Mouse (Mus musculus): Measurements from ENCODE around the gene Agap1.

Gene Agap1

DNA sequence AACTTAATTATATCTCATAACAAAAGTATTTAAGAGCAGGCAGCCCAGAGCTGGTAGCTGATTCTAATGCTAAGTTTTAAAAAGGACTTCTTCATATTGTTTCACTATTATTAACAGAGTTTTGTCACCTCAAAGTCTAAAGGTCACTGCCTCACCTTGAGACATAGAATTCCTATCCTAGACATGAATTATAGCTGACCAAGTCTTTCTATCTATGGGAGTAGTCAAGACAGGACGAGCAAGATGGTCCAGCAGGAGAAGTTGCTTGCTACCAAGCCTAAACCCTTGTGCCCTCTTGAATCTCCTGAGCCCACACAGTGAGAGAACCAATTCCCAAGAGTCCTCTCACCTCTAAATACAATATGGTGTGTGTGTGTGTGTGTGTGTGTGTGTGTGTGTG, 448.0 kb downstream of the Agap1 start:
- DNase-seq (ENCODE audit: low spot score), result no peak

DNA sequence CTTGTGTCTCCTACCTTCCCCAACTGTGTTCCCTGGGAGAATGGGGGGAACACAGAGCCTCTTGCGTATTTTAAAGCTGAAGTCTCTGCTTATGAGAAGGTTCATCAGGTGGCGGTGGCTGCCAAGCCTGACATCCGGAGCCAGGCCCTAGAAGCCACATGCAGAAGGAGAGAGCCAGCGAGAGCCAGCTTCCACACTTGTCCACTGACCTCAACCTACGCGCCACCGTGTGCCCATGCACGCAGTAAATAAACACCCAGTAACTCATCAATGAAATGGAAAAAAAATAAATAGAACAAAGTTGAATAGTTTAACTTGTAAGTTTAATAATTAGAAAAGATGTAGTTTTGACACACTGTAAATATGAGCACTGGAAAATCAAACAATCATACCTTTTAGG, 455.2 kb downstream of the Agap1 start:
- no peak for DNase-seq (ENCODE audit: low spot score)

GRCm38 (mm10) chr1:89912392-89912791, 457.8 kb downstream of the Agap1 start:
- DNase-seq (ENCODE audit: low spot score), result no peak

GRCm38 (mm10) chr1:89913611-89914010, 459.0 kb downstream of the Agap1 start:
- no peak for DNase-seq (ENCODE audit: low spot score)

- DNase-seq (ENCODE audit: low spot score), result no peak
These were observed 463.5 kb downstream of the Agap1 start for GRCm38 (mm10) chr1:89918111-89918510.

DNA sequence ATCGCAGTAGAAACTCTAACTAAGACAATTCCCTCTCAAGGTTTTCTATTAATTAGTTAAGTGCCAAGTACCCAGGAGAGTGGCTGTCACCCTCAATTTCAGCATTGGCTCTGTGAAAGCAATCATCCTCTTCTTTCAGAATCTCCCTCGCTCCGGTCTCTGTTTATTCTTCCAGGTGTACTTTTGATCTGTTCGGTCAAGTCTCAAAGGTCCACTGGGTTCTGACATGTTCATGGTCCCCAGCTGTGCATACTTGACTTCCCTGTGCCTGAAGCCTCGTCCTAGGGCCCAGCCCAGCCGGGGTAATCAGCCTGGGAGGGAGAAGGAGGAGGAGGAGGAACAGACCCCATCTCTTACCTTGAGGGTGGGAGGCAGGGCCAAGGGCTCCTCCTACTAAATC, 464.6 kb downstream of the Agap1 start:
- no peak for DNase-seq (ENCODE audit: low spot score)

DNA sequence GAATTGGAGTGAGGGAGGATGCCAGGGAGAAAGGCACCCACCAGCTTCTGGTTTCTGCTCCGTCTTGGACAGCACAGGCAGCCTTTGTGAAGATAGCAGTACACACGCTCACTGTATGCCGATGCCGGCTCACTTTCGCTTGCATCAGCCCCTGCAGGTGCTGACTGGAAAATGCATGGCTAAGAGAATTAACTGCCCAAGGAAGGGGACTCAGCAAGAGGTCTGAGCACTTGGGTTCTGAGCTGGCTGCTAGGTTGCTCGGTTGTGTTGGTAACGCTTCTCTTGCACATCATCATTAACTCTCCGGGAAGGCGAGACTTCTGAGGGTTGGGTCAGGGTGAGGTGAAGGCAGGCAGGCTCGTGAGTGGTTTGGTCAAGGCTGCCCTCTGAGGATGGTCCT, 467.2 kb downstream of the Agap1 start:
- DNase-seq (ENCODE audit: low spot score), result no peak

GRCm38 (mm10) chr1:89922282-89922681, 467.7 kb downstream of the Agap1 start:
- no peak for DNase-seq (ENCODE audit: low spot score)

- no peak for DNase-seq (ENCODE audit: low spot score)
These were observed 468.5 kb downstream of the Agap1 start for GRCm38 (mm10) chr1:89922883-89923641.

DNA sequence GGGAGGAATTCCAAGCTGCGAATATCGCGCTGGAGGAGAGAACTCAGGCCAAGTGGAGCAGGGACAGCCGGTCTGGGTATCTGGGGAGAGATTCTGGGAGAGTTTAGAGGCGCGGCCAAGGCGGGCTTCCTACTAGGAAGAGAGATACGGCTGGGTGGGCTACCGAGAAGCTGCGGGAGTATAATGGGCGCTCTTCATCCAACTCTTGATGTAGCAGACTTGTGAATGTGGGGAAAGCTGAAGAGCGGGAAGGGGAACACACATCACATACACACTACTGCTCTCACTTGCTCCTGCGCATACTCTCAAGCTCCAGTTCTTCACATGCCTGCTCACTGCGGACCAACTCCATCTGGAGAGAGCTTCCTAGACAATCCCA, 469.0 kb downstream of the Agap1 start:
- DNase-seq (ENCODE audit: low spot score), result no peak

DNA sequence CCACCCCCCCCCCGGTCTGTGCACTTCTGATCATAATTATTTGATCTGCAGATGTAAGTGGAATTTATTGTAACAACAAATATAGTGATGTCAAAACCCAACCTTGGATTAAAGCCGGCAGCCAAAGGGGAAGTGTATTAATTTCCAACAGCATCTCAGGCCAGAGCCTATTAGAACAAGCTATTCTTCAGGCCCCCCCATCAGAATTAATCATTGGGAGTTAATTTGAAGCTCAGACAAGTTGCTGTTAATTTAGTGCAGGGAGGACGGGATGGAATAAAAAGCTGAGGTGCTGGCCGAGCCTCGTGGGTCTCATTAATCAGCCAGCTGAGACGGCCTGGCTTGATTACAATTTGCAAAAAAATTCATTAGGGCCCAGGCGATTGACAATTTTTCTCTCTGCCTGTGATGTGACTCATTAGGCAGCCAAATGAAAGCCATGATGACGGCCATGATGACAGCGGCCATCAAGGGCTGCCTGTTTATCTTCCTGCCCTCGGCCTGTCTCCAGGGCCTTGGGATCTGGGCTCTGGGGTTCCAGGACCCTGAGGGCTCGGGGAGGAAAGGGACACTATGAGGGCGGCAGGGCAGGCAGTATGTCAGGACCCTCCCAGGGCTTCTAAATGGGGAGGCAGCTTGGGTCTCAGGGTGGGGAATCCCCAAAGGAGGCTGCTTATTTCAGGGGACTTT, 471.0 kb downstream of the Agap1 start:
- DNase-seq (ENCODE audit: low spot score), result no peak

DNA sequence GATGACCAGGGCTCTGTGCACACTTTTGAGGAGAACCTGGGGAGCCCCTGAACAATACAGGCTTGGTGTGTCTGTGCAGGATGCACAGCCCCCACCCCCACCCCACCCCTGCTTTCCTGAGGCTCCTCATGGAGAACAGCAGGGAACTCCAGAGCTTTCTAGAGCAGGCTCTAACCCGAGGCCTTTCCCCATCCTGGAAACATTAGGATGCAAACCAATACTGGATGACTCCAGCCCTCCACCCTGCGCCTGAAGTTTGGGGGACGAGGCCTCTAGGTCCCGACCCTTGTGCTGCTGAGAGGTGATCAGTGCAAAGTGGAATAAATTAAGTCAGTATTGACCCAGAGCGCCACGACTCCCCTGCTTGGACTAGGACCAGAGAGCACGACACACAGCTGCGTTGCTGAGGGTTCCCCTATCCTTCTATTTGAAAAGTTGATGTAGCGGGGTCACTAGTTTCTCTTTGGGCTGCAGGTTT, 472.0 kb downstream of the Agap1 start:
- no peak for DNase-seq (ENCODE audit: low spot score)

GRCm38 (mm10) chr1:89927061-89927661, 472.6 kb downstream of the Agap1 start:
- DNase-seq (ENCODE audit: low spot score), result no peak

GRCm38 (mm10) chr1:89928676-89929075, 474.1 kb downstream of the Agap1 start:
- no peak for DNase-seq (ENCODE audit: low spot score)

- DNase-seq (ENCODE audit: low spot score), result no peak
These were observed 474.6 kb downstream of the Agap1 start for GRCm38 (mm10) chr1:89929181-89929580.

DNA sequence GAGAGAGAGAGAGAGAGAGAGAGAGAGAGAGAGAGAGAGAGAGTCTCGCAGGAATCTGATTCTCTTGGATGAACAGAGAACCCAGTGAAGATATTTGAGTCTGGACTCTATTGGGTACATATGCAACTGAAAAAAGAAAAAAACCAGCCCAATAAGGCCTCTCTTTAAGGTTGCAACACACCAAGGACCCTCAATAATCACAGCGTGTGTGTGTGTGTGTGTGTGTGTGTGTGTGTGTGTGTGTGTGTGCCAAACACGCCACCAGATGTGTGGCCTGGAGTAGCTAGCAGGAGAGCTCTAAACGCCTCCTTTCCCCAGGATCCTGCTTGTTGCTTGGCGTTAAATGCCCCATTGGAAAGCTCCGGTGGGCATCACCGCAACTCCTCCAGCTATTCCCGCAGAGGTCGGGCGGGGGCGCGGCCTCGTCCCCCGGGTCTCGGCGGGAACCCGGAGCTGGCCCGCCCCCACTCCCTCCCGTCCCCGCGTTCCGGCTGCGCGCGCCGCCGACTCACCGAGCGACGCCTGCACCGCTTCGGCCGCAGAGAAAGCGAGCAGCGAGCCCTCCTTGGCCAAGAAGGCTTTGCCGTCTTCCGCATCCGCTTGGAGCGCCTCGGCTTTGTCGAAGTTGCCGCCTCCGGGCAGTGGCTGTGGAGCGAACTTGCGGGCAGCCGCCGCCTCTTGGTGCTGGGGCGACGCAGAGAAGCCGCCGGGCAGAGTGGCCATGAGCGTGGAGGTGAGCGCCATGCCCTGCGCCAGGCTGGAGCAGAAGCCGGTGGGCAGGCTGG, 475.3 kb downstream of the Agap1 start:
- DNase-seq (ENCODE audit: low spot score), result no peak

DNA sequence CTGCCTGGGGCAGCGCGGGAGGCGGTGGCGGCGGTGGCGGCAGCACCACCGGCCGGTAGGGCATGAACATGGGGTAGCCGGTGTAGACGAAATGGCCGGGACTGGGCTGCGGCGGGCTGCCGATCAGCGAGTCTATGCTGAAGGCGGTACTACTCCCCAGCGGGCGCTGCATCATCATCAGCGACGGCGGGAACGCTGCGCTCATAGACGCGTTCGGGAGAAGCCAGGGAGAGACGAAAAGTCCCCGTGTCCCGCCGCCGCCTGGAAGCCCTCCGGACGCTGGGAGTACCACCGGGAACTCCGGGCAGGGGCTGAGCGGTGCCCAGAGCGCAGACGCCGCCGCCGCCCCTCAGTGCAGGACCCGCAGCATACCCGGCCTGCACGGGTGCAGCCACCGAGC, 475.9 kb downstream of the Agap1 start:
- DNase-seq (ENCODE audit: low spot score), result no peak

DNA sequence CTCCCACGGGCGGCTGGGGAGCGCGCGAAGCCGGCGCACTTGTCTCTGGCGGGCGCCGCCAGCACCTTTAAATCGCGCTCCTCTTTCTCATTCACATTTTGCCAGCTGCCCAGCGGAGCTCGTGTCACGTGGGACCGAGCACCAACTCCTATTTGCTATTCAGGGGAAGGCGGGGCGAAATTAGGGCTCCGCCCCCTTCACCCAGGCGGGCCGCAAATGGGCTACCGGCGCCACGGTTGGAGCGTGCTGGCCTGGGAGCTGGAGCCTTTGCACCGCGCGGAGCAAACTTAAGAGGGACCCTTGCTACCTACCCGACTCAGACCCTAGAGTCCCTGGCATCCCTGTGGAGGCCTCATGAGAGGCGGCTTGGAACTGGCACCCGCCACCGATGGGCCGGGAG, 476.5 kb downstream of the Agap1 start, which contains the start of gene Gbx2:
Gene Gbx2 (minus strand): TSS at position 60 of the 400 bp plus-strand sequence.
- DNase-seq (ENCODE audit: low spot score), result no peak

GRCm38 (mm10) chr1:89932021-89932423, 477.4 kb downstream of the Agap1 start:
- DNase-seq (ENCODE audit: low spot score), result no peak

DNA sequence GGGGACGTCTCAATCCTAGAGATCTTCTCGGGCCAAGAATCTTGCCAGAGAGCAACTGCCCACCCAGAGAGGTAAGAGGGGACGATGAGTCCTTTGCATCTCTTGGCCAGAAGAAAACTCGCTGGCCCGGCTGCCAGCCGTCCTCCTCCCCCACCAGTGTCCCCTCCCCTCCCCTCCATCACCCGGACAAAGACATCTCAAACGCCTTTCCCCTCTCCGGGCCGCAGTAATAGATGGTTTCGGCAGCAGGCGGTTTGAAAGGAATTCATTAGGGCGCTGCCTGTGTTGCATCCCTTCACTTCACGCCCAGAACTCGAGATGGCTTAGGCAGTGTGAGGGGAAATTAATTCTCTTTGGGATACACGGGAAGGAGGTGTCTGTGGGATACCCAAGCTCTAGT, 478.0 kb downstream of the Agap1 start:
- no peak for DNase-seq (ENCODE audit: low spot score)

GRCm38 (mm10) chr1:89933028-89933427, 478.4 kb downstream of the Agap1 start:
- no peak for DNase-seq (ENCODE audit: low spot score)

DNA sequence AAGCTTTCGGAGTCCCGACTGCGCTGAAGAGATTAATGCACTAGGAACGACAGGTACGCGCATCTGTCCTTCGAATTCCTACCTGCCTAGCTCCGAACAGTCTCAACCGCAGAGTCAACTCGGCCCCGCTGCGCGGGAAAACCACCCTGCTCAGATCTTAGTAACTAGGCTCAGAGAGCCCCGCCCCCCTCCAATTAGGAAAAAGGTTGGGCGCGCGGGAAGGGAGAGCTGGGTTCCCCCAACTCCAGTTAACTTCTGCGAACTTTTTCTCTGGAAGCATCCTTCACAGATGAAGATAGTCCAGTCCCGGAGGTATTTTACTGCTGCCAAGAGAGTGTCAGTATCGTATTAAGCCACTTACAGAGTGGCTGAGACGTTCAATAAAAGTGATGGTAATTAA, 479.2 kb downstream of the Agap1 start:
- no peak for DNase-seq (ENCODE audit: low spot score)
